Mouse (Mus musculus) G1E (cell line): ENCODE measurements around the gene Spats2. TPM values are rescaled to one million over a fixed set of nuclear protein-coding genes. Genes with fewer than 3 reads are reported as not detected.

Experiments
- ATAC-seq: 2 replicates; pipeline ENCODE4 v1.8.0; 2016; ENCODE audit warnings: mild to moderate bottlenecking; ENCODE audit not compliant: insufficient number of reproducible peaks, poor library complexity, low FRiP score, severe bottlenecking; ENCODE audit errors: extremely low read depth
- DNase-seq: peaks from one replicate; pipeline ENCODE4 v3.0.0; 2012; ENCODE audit warnings: low spot score
- H3K27me3 ChIP-seq: 2 replicates; pipeline ENCODE4 v1.6.1; 2012; ENCODE audit warnings: mild to moderate bottlenecking, low read length, inconsistent platforms; ENCODE audit not compliant: insufficient read depth
- H3K36me3 ChIP-seq: replicated peaks from 2 replicates; pipeline ENCODE3; 2012; ENCODE audit warnings: mild to moderate bottlenecking, inconsistent platforms
- H3K4me1 ChIP-seq: 2 replicates; pipeline ENCODE4 v1.6.1; 2012; ENCODE audit warnings: low read depth, low read length, inconsistent platforms, mixed read lengths; ENCODE audit not compliant: insufficient read depth
- H3K4me3 ChIP-seq: 2 replicates; pipeline ENCODE4 v1.5.1; 2012; ENCODE audit warnings: low read depth, mild to moderate bottlenecking, inconsistent platforms, low read length, moderate library complexity, mixed read lengths
- H3K9me3 ChIP-seq: replicated peaks from 2 replicates; pipeline ENCODE4 v1.6.1; 2012; ENCODE audit warnings: inconsistent platforms
- CTCF ChIP-seq: IDR thresholded peaks from 2 replicates; pipeline ENCODE4 v1.5.1; 2012; ENCODE audit warnings: low read depth, low read length, inconsistent platforms, mixed read lengths
- GATA1 ChIP-seq: IDR thresholded peaks from 2 replicates; pipeline ENCODE4 v1.6.1; 2012; ENCODE audit warnings: borderline replicate concordance, low read length, inconsistent platforms, mixed read lengths
- GATA2 ChIP-seq: IDR thresholded peaks from 2 replicates; pipeline ENCODE4 v1.6.1; 2012; ENCODE audit warnings: low read depth, low read length, inconsistent platforms, borderline replicate concordance
- POLR2AphosphoS5 ChIP-seq: IDR thresholded peaks from 2 replicates; pipeline ENCODE4 v1.6.1; 2012; ENCODE audit warnings: low read depth, low read length, inconsistent platforms; ENCODE audit not compliant: insufficient replicate concordance
- TAL1 ChIP-seq: conservative IDR thresholded peaks from 2 replicates; pipeline ENCODE4 v1.6.1; 2012; ENCODE audit warnings: low read depth, low read length, inconsistent platforms, mixed read lengths
- polyA plus RNA-seq: library from polyadenylated mRNA; stranded (reverse); fragments of >175 nt; gene quantifications from 2 replicates; pipeline ENCODE4 v1.2.3, GENCODE M21; 2012
- total RNA-seq, 2 experiments: library from RNA; stranded (forward) in 1 of 2; stranded (reverse) in 1 of 2; fragments of 200-1000 nt in 1 of 2; fragments of >200 nt in 1 of 2; fragmentation: Nextera tagmentation in 1 of 2; gene quantifications; 2 replicates each; pipeline ENCODE4 v1.2.3; 2014 to 2017

The Spats2 gene
- total and polyA plus RNA-seq, 3 experiments: 0.05 TPM; not detected in 2

DNA sequence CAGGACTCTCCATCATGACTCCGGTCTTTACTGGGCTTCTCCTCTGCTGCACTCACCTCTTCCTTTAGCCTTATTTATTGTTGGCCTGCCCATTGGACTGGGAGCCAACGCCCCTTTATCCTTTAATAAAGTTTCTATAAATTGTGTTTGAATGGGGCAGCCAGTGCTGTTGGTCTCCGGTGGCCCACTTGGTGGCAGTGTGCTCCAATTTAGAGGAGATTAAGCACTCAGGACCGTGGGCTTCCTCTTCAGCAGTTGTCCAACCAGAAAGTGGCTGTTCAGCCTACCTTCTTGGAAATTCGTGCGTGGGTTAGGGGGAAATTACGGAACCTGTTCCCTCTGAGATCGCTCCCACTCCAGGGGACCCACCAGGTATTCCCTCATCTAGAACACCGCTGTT is 42.5 kb upstream of the Spats2 start:
- DNase-seq (peak; percentile 40), ATAC-seq (no peak)
- TF ChIP-seq GATA2 (no peak), CTCF (no peak), GATA1 (no peak), POLR2AphosphoS5 (no peak), TAL1 (no peak)
- peaks cover 58% of the 10 kb centered on the region for H3K36me3 ChIP-seq
- H3K4me3 ChIP-seq: no peak overlapping the region
- peaks cover 3% of the 10 kb centered on the region for H3K9me3 ChIP-seq
- peaks cover 22% of the 10 kb centered on the region for H3K4me1 ChIP-seq
- H3K27me3 ChIP-seq: peaks cover 12% of the 10 kb centered on the region; the same call in 1 of the 2 replicates

DNA sequence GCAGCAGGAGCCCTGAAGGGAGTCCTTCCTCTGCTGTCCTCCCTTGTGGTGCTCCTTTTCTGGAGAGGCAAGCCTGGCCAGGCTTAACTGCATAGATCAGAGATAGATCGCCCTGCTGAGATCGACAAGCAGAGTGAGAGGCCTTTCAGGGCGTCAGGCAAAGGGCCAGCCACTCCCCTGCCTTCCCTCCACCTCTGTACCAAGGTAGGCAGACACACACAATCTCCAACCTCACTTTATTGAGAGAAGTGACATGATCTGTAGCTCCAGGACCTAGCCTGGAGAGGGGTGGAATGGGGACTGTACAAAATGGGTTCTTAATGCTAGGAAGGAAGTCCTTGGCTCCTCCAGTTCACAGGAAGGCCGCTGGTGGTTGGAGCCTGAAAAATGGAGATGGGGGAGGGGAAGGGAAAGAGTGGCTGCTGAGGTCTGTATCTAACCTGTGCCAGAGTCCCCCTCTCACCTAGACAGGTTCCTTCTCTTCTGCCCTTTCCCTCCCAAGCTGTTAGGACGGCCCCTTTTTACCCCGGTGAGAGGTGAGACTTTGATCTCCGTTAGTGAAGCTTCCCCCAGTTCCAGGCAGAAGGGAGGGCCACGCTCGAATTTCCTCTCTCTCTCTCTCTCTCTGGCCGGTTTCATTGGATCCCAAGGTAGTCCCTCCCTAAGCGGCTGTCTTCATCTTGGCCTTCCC is 41.7 kb upstream of the Spats2 start:
- H3K4me3 ChIP-seq: no peak overlapping the region
- no peak for TF ChIP-seq CTCF
- TF ChIP-seq GATA2: no peak
- TF ChIP-seq TAL1: no peak
- TF ChIP-seq POLR2AphosphoS5: no peak
- no peak for TF ChIP-seq GATA1
- H3K27me3 ChIP-seq: peaks cover 17% of the 10 kb centered on the region; the same call in 1 of the 2 replicates
- ATAC-seq (no peak), DNase-seq (no peak)
- peaks cover 50% of the 10 kb centered on the region for H3K36me3 ChIP-seq
- peaks cover 3% of the 10 kb centered on the region for H3K9me3 ChIP-seq
- peaks cover 15% of the 10 kb centered on the region for H3K4me1 ChIP-seq

DNA sequence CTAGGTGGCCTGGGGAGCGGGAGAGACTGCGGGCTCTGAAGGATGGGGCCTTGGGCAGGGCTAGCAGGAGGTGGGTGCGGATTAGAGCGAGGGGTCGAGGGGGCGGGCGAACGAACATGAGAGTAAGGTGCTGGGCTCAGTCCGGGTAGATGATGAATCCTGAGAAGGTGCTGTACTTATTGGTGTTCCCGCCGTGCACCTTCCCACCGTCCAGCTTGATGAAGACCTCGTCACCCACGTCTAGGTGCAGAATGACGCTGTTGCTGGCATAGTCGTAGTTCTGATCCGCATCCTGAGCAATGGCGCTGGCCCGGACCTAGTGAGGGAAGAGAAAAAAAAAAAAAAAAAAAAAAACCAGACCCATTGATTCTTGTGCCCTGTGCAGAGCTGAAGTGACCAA is 41.1 kb upstream of the Spats2 start:
- peaks cover 46% of the 10 kb centered on the region for H3K36me3 ChIP-seq
- peaks cover 3% of the 10 kb centered on the region for H3K9me3 ChIP-seq
- ATAC-seq (no peak), DNase-seq (no peak)
- no peak overlapping the region for H3K4me3 ChIP-seq
- peaks cover 15% of the 10 kb centered on the region for H3K4me1 ChIP-seq
- no peak for TF ChIP-seq CTCF
- TF ChIP-seq POLR2AphosphoS5: no peak
- no peak for TF ChIP-seq GATA2
- no peak for TF ChIP-seq TAL1
- no peak for TF ChIP-seq GATA1
- peaks cover 22% of the 10 kb centered on the region for H3K27me3 ChIP-seq

DNA sequence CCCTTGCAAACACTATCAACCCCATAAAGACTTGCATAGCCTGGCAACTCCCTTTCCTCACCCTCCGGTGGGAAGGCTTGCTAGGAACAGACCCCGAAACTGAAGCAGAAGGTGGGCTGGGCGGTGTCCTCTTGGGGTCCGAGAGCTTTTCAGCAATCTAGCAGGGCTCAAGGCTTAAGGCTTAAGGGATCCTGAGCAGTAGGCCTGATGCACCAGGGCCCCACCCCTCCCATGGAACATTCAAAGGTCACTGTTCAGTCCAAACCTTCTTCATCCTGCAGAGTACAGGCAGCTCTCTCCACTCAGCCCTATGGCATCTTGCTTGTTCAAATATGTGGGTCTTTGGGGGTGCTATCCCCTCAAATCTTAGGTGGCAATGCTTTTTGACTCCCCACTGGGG is 39.7 kb upstream of the Spats2 start:
- H3K27me3 ChIP-seq: peaks cover 34% of the 10 kb centered on the region
- H3K9me3 ChIP-seq: peaks cover 3% of the 10 kb centered on the region
- peaks cover 32% of the 10 kb centered on the region for H3K36me3 ChIP-seq
- peaks cover 11% of the 10 kb centered on the region for H3K4me1 ChIP-seq
- no peak for ATAC-seq
- TF ChIP-seq CTCF: no peak
- TF ChIP-seq TAL1: no peak
- TF ChIP-seq GATA1: no peak
- TF ChIP-seq POLR2AphosphoS5: no peak
- no peak for TF ChIP-seq GATA2
- no peak for DNase-seq
- no peak overlapping the region for H3K4me3 ChIP-seq

DNA sequence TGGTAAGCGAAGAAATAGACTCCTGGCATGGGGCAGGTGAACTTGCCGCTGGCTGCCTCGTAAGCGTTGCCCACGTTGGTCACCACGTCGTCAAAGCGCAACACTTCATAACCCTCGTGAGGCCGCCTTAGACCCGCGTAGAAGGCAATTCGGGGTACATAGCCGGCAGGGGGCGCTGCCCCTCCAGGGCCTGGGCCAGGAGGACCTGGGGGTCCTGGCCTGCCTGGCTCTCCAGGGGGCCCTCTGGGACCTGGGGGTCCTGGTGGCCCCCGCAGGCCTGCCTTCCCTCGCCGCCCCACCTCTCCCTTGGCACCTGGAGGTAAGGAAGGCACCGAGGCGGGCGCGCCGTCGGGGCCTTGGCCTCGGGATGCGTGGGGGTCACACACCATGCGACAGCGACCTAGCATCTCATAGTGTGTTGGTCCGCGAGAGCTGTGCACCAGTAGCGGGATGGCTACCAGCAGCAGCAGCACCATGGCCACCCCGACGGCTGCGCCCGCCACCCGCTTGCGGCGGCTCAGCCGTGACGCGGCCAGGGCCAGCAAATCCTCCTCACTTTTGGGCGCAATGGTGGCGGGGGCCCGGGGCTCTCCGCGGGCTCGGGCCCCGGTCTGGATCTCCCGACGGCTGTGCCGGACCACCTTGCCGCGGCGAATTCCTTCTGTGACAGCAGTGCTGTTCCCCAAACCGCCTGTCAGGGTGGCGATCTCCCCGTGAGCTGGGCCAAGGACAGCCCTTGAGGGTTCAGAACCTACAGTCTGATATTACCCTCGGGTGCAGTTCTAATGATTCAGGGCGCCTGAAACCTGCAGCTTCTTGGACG is 38.3 kb upstream of the Spats2 start, which contains the start of gene C1ql4:
Gene C1ql4, minus strand, starts transcription at position 565 of the 823 bp plus-strand sequence.
- Histone ChIP-seq H3K27me3 (peaks cover 38% of the 10 kb centered on the region), H3K4me3 (peak within 1 kb of the TSS; percentile 4; the same call in 1 of the 2 replicates), H3K36me3 (peaks cover 18% of the 10 kb centered on the region), H3K9me3 (peaks cover 3% of the 10 kb centered on the region), H3K4me1 (peaks cover 10% of the 10 kb centered on the region)
- DNase-seq (no peak), ATAC-seq (no peak)
- no peak for TF ChIP-seq GATA2

DNA sequence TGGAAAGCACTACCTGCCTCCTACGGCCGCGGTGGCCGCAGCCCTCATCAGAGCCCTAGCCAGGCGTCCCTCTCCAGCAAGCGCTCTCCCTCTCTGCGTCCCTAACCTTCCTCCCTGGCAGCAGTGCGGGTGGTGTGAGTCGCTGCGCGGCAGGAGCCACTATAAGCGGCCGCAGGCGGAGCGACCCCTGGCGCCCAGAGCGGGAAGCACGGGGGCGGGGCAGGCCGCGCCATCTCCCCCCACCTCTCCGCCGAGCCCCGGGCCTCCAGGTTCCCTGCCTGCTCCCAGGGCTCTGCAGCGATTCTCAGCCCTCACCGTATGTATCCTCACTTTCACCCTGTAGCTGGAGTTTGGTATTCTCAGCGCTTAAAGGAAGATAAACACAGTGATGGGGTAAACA is 37.4 kb upstream of the Spats2 start:
- DNase-seq (no peak), ATAC-seq (no peak)
- no peak for TF ChIP-seq CTCF
- no peak for TF ChIP-seq POLR2AphosphoS5
- no peak for TF ChIP-seq TAL1
- TF ChIP-seq GATA1: no peak
- TF ChIP-seq GATA2: no peak
- Histone ChIP-seq H3K4me3 (no peak overlapping the region), H3K36me3 (peaks cover 10% of the 10 kb centered on the region), H3K27me3 (peaks cover 47% of the 10 kb centered on the region), H3K4me1 (peaks cover 6% of the 10 kb centered on the region), H3K9me3 (peaks cover 3% of the 10 kb centered on the region)
